Mouse (Mus musculus): Measurements from ENCODE around the gene Ube2u. TPM values are rescaled to one million over a fixed set of nuclear protein-coding genes. Genes with fewer than 3 reads are reported as not detected.
"Not testable (repeated sequence)": the region's sequence is repeated elsewhere in the genome, so short reads cannot be mapped to it uniquely, and the experiment has no call there.

The Ube2u gene
- total RNA-seq (2017), result not detected in 3 replicates

- no peak for ATAC-seq (replicated peaks; ENCODE audit: insufficient number of reproducible peaks, low FRiP score, low TSS enrichment, poor library complexity, severe bottlenecking)
Measured at GRCm38 (mm10) chr4:100478592-100479321, at the start of gene Ube2u. Gene Ube2u (plus strand): TSS chr4:100478849.

DNA sequence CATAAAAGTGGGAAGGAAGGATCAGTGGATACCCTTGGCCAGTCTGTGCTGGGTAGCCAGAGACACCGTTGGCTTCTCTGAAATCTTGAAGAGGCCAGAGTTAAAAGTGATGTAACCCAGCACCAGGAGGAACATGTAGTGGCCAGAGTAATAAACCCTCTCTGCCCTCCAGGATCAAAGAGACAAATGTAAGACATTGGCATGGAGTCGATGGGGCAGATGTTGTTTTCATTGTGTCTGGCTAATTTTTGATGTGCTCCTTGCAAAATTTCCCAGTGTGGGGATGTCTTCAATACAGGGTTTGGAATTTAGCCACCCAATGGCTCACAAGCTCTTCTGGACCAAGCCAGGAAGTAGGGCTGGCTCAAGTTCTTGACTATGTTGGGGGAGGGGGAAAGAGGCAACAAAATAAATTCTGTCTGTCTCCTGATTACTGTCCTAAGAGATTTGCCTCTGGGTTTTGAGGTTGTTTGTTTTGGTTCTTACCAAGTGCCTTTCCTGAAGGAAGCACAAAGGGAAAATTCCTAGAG, 49.2 kb upstream of the Ube2u start:
- no peak for ATAC-seq (replicated peaks; ENCODE audit: insufficient number of reproducible peaks, low FRiP score, low TSS enrichment, poor library complexity, severe bottlenecking)

- ATAC-seq (replicated peaks; ENCODE audit: insufficient number of reproducible peaks, low FRiP score, low TSS enrichment, poor library complexity, severe bottlenecking), result no peak
Measured at GRCm38 (mm10) chr4:100435281-100436168, 43.1 kb upstream of the Ube2u start.

DNA sequence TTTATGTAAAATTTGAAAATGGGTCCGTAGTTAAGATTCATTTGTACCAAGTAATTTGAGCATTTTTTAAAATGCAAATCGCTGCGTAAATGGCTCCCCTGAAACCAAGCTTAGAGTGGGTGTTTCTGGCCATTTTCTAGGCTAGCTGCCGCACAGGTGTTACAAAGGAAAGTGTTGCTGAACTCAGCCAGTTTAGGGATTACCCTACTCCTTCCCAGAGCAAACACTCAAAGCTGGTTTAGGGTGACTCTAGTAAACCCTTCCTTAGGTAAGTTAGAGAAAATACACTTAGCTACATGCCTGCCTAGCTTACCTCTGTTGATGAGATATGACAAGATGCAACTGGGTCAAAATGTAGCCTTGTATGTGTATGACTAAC, 42.5 kb upstream of the Ube2u start:
- ATAC-seq (replicated peaks; ENCODE audit: insufficient number of reproducible peaks, low FRiP score, low TSS enrichment, poor library complexity, severe bottlenecking), result no peak

DNA sequence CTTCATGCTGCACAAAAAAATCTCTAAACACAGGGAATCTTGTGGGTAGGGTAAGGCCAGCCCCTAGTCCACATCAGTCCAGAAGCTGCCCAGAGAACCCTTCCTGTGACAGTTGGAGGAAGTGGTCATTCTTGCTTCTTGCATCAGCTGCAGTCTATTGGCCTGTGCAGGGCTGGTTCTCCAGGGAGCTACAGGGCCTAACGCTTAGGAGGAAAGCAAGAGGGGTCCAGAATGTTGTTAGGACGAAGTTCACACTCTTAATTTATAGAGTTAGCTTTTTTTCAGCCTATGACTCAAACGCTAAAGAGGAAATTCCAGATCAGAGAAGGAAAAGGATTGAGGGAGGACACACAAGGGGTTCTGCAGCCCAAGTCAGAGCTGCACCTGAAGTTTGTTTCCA, 31.8 kb upstream of the Ube2u start:
- no peak for ATAC-seq (replicated peaks; ENCODE audit: insufficient number of reproducible peaks, low FRiP score, low TSS enrichment, poor library complexity, severe bottlenecking)

DNA sequence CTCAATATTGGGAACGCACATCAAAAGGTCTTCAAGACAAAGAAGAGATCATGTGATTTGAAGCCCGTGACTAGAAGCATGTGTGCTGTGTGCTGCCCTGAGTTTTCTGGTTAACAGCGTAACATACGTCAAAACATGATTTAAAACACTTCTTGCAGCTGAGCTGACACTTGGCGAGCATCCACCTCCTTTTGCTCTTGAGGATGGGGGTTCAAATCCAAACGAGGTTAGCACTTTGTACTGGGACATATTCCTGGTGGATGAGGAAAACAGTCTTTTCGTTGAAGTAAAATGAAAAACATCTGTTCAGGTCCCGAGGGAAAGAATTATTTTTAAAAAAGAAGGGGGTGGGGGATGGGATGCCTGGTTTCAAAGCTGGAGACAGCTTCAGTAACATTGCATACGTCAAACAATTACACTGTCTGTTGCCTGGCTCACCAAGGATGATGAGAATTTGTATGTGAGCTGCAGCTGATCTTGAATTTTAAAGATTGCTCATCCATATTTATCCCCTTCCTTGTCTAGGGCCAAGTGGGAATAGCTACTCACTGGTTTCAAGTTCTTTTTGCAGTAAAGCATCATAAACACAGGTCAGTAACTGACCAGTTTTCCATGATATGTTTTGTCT, 16.0 kb upstream of the Ube2u start:
- no peak for ATAC-seq (replicated peaks; ENCODE audit: insufficient number of reproducible peaks, low FRiP score, low TSS enrichment, poor library complexity, severe bottlenecking)

GRCm38 (mm10) chr4:100488447-100488846, 9.8 kb downstream of the Ube2u start:
- ATAC-seq (replicated peaks; ENCODE audit: insufficient number of reproducible peaks, low FRiP score, low TSS enrichment, poor library complexity, severe bottlenecking), result no peak

- ATAC-seq (replicated peaks; ENCODE audit: insufficient number of reproducible peaks, low FRiP score, low TSS enrichment, poor library complexity, severe bottlenecking), result no peak
Measured at GRCm38 (mm10) chr4:100495176-100495575, 16.5 kb downstream of the Ube2u start.

DNA sequence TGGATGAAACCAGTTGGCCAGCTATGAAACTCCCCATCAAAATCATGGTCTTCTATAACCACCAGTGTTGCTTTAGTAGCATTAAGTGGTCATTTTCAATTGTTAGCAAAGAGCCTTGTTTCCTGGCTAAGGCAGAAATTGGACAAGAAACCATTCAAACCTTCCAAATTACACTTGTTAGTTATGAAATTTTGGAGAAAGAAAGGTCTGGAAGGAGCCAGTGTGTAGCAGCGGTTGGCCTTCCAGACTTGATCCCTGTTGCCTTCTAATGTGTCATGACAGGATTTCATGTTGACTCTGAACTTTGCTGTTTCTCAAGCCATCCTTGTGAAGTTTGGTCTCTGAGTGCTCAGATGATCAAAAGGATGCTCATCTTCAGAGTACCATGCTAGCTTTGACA, 17.9 kb downstream of the Ube2u start:
- no peak for ATAC-seq (replicated peaks; ENCODE audit: insufficient number of reproducible peaks, low FRiP score, low TSS enrichment, poor library complexity, severe bottlenecking)

GRCm38 (mm10) chr4:100498192-100498591, 19.5 kb downstream of the Ube2u start:
- ATAC-seq (replicated peaks; ENCODE audit: insufficient number of reproducible peaks, low FRiP score, low TSS enrichment, poor library complexity, severe bottlenecking), result no peak

- not testable (repeated sequence) for ATAC-seq (replicated peaks; ENCODE audit: insufficient number of reproducible peaks, low FRiP score, low TSS enrichment, poor library complexity, severe bottlenecking)
Measured at GRCm38 (mm10) chr4:100499037-100499601, 20.5 kb downstream of the Ube2u start.

- ATAC-seq (replicated peaks; ENCODE audit: insufficient number of reproducible peaks, low FRiP score, low TSS enrichment, poor library complexity, severe bottlenecking), result no peak
Measured at GRCm38 (mm10) chr4:100503337-100503736, 24.7 kb downstream of the Ube2u start.

DNA sequence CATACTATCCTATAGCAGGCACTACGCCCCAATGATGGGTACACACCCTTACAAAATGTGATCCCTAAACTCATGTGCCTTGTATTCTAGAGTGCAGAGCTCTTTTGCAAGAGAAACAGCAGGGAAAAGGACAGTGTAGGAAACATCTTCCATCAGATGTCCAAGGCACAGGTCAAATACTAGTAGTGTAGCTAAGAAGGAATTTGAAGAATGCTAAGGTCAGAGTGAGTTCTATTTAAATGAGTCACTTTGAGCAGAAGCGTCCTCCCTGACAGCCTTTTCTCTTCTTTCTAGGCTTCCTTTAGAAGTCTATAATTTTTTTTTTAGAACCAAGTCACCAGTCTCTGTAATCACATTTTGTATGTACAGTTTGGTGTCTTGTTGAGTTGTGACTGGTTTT, 39.0 kb downstream of the Ube2u start:
- no peak for ATAC-seq (replicated peaks; ENCODE audit: insufficient number of reproducible peaks, low FRiP score, low TSS enrichment, poor library complexity, severe bottlenecking)

DNA sequence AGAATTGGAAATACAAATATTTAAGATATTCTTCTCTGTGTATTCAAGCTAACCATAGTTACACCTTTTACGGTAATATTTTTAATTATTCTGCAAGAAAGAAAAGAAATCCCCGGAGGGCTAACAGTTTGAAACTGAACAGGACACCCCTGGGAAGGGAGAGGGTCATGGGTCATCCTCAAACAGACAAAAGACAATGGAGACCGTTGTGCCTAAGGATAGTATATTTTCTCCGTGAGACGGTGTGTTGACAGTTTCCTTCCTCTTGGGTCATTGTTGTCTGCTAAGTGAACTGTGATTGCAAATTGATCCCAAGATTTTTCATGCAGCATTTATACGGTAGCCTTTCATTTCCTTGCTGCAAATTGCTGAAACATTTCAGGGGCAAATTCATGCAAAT, 43.9 kb downstream of the Ube2u start:
- ATAC-seq (replicated peaks; ENCODE audit: insufficient number of reproducible peaks, low FRiP score, low TSS enrichment, poor library complexity, severe bottlenecking), result no peak

GRCm38 (mm10) chr4:100524741-100525140, 46.1 kb downstream of the Ube2u start:
- no peak for ATAC-seq (replicated peaks; ENCODE audit: insufficient number of reproducible peaks, low FRiP score, low TSS enrichment, poor library complexity, severe bottlenecking)

GRCm38 (mm10) chr4:100526296-100526695, 47.6 kb downstream of the Ube2u start:
- ATAC-seq (replicated peaks; ENCODE audit: insufficient number of reproducible peaks, low FRiP score, low TSS enrichment, poor library complexity, severe bottlenecking), result no peak

- no peak for ATAC-seq (replicated peaks; ENCODE audit: insufficient number of reproducible peaks, low FRiP score, low TSS enrichment, poor library complexity, severe bottlenecking)
Measured at GRCm38 (mm10) chr4:100527086-100527485, 48.4 kb downstream of the Ube2u start.

DNA sequence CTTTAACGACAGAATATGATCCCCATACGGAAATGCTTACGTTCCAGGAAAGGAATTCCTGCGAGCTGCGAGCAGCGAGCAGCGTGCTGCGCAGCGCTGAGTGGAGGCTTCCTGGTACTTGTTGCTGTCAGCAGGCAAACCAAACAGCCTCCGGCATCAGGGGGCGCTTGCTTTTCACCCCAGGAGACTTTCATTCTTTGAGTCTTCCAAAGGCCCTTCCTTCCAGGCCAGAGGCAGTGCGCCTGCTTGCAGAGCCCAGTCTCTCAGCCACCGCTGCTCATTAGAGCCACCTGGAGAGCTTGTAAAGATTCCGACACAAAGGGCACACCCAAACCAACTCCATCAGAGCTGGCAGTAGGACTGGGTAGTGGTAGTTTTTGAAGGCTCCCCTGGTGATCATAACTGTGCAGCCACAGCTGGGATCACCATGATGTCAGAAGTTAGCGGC, 48.9 kb downstream of the Ube2u start:
- ATAC-seq (replicated peaks; ENCODE audit: insufficient number of reproducible peaks, low FRiP score, low TSS enrichment, poor library complexity, severe bottlenecking), result no peak

GRCm38 (mm10) chr4:100533607-100534006, 55.0 kb downstream of the Ube2u start:
- no peak for ATAC-seq (replicated peaks; ENCODE audit: insufficient number of reproducible peaks, low FRiP score, low TSS enrichment, poor library complexity, severe bottlenecking)
